Mouse (Mus musculus): ENCODE measurements at regions not wholly inside any gene's neighbourhood (a gene's known extent, or its start where the extent isn't known, plus 50 kb on each side); places are given as distances from the start of the nearest gene placed in this dataset.
A peak's percentile ranks its signal among the peaks of the same experiment; 100 is the strongest.

GRCm38 (mm10) chr14:106924026-106924425, 818.0 kb downstream of the Trim52 start:
- H3K4me1 ChIP-seq: no peaks in the 10 kb centered on the region
- no peaks in the 10 kb centered on the region for H3K9me3 ChIP-seq
- H3K27me3 ChIP-seq: no peaks in the 10 kb centered on the region
- H3K27ac ChIP-seq: no peak overlapping the region
- H3K9ac ChIP-seq: no peak overlapping the region
- ATAC-seq (ENCODE audit: low FRiP score): no peak
- H3K4me3 ChIP-seq (replicated peaks): no peak overlapping the region
- no peak overlapping the region for H3K4me2 ChIP-seq
- no peaks in the 10 kb centered on the region for H3K36me3 ChIP-seq (replicated peaks)
- WGBS: 89% methylated on average over 1 of the region's 1 CpGs

- WGBS: 92% methylated on average over 3 of the region's 3 CpGs
- Histone ChIP-seq H3K9ac (no peak overlapping the region), H3K4me3 (replicated peaks) (no peak overlapping the region), H3K36me3 (replicated peaks) (no peaks in the 10 kb centered on the region), H3K4me1 (no peaks in the 10 kb centered on the region), H3K9me3 (no peaks in the 10 kb centered on the region), H3K4me2 (no peak overlapping the region), H3K27me3 (no peaks in the 10 kb centered on the region), H3K27ac (no peak overlapping the region)
- no peak for ATAC-seq (ENCODE audit: low FRiP score)
These were observed 818.4 kb downstream of the Trim52 start for GRCm38 (mm10) chr14:106924443-106924842.

- no peak overlapping the region for H3K27ac ChIP-seq
- H3K9ac ChIP-seq: no peak overlapping the region
- H3K36me3 ChIP-seq (replicated peaks): no peaks in the 10 kb centered on the region
- H3K9me3 ChIP-seq: no peaks in the 10 kb centered on the region
- WGBS: 94% methylated on average over 1 of the region's 1 CpGs
- no peak for ATAC-seq (ENCODE audit: low FRiP score)
- H3K4me1 ChIP-seq: peaks cover 3% of the 10 kb centered on the region; the same call in 1 of the 2 replicates
- H3K4me2 ChIP-seq: no peak overlapping the region
- no peaks in the 10 kb centered on the region; the same call in 1 of the 2 replicates for H3K27me3 ChIP-seq
- H3K4me3 ChIP-seq (replicated peaks): no peak overlapping the region
These were observed 839.3 kb downstream of the Trim52 start for GRCm38 (mm10) chr14:106945261-106945660.

- H3K4me1 ChIP-seq: peaks cover 3% of the 10 kb centered on the region
- no peak overlapping the region for H3K4me2 ChIP-seq
- no peak overlapping the region for H3K27ac ChIP-seq
- no peak overlapping the region for H3K4me3 ChIP-seq (replicated peaks)
- WGBS: 80% methylated on average over 1 of the region's 1 CpGs
- ATAC-seq (ENCODE audit: low FRiP score): no peak
- no peaks in the 10 kb centered on the region for H3K27me3 ChIP-seq
- no peaks in the 10 kb centered on the region for H3K36me3 ChIP-seq (replicated peaks)
- H3K9me3 ChIP-seq: no peaks in the 10 kb centered on the region
- no peak overlapping the region for H3K9ac ChIP-seq
These were observed 872.0 kb downstream of the Trim52 start for GRCm38 (mm10) chr14:106977958-106978357.

GRCm38 (mm10) chr14:106980752-106981151, 874.8 kb downstream of the Trim52 start:
- H3K9ac ChIP-seq: no peak overlapping the region
- H3K27me3 ChIP-seq: no peaks in the 10 kb centered on the region
- H3K4me3 ChIP-seq (replicated peaks): no peak overlapping the region
- ATAC-seq (ENCODE audit: low FRiP score): 0 out of 2 replicates have a peak, but pooled peaks have one; percentile 23
- H3K27ac ChIP-seq: no peak overlapping the region
- no peaks in the 10 kb centered on the region for H3K9me3 ChIP-seq
- H3K4me1 ChIP-seq: peaks cover 3% of the 10 kb centered on the region
- 9% methylated on average over 4 of the region's 4 CpGs for WGBS
- no peak overlapping the region for H3K4me2 ChIP-seq
- H3K36me3 ChIP-seq (replicated peaks): no peaks in the 10 kb centered on the region

GRCm38 (mm10) chr14:106997565-106998279, 891.7 kb downstream of the Trim52 start:
- no peaks in the 10 kb centered on the region for H3K9me3 ChIP-seq
- H3K4me1 ChIP-seq: no peaks in the 10 kb centered on the region
- no peak overlapping the region for H3K4me3 ChIP-seq (replicated peaks)
- H3K4me2 ChIP-seq: no peak overlapping the region
- ATAC-seq (ENCODE audit: low FRiP score): no peak
- WGBS: 92% methylated on average over 4 of the region's 4 CpGs
- H3K27ac ChIP-seq: no peak overlapping the region
- no peaks in the 10 kb centered on the region for H3K36me3 ChIP-seq (replicated peaks)
- no peak overlapping the region for H3K9ac ChIP-seq
- H3K27me3 ChIP-seq: no peaks in the 10 kb centered on the region

GRCm38 (mm10) chr14:107004981-107005380, 899.0 kb downstream of the Trim52 start:
- no peak overlapping the region for H3K4me3 ChIP-seq (replicated peaks)
- no peaks in the 10 kb centered on the region for H3K36me3 ChIP-seq (replicated peaks)
- H3K4me1 ChIP-seq: no peaks in the 10 kb centered on the region
- H3K9ac ChIP-seq: no peak overlapping the region
- no peak overlapping the region for H3K27ac ChIP-seq
- H3K9me3 ChIP-seq: no peaks in the 10 kb centered on the region
- no peaks in the 10 kb centered on the region for H3K27me3 ChIP-seq
- 91% methylated on average over 1 of the region's 1 CpGs for WGBS
- H3K4me2 ChIP-seq: no peak overlapping the region
- no peak for ATAC-seq (ENCODE audit: low FRiP score)

- 75% methylated on average over 2 of the region's 2 CpGs for WGBS
- H3K4me1 ChIP-seq: no peaks in the 10 kb centered on the region
- no peak overlapping the region for H3K9ac ChIP-seq
- H3K4me3 ChIP-seq (replicated peaks): no peak overlapping the region
- no peaks in the 10 kb centered on the region for H3K27me3 ChIP-seq
- no peak overlapping the region for H3K27ac ChIP-seq
- no peaks in the 10 kb centered on the region for H3K9me3 ChIP-seq
- no peaks in the 10 kb centered on the region for H3K36me3 ChIP-seq (replicated peaks)
- ATAC-seq (ENCODE audit: low FRiP score): no peak
- H3K4me2 ChIP-seq: no peak overlapping the region
These were observed 903.6 kb downstream of the Trim52 start for GRCm38 (mm10) chr14:107009617-107010016.

- H3K9ac ChIP-seq: no peak overlapping the region
- no peaks in the 10 kb centered on the region for H3K27me3 ChIP-seq
- no peaks in the 10 kb centered on the region for H3K9me3 ChIP-seq
- H3K27ac ChIP-seq: no peak overlapping the region
- ATAC-seq (ENCODE audit: low FRiP score): no peak
- WGBS: 92% methylated on average over 2 of the region's 2 CpGs
- H3K4me3 ChIP-seq (replicated peaks): no peak overlapping the region
- no peaks in the 10 kb centered on the region for H3K36me3 ChIP-seq (replicated peaks)
- H3K4me2 ChIP-seq: no peak overlapping the region
- H3K4me1 ChIP-seq: no peaks in the 10 kb centered on the region
These were observed 927.8 kb downstream of the Trim52 start for GRCm38 (mm10) chr14:107033807-107034206.

GRCm38 (mm10) chr14:107051946-107052551, 946.1 kb downstream of the Trim52 start:
- no peak overlapping the region for H3K27ac ChIP-seq
- no peak overlapping the region for H3K4me3 ChIP-seq (replicated peaks)
- H3K9ac ChIP-seq: no peak overlapping the region
- H3K27me3 ChIP-seq: no peaks in the 10 kb centered on the region
- 89% methylated on average over 4 of the region's 4 CpGs for WGBS
- H3K4me1 ChIP-seq: no peaks in the 10 kb centered on the region
- no peaks in the 10 kb centered on the region for H3K36me3 ChIP-seq (replicated peaks)
- H3K4me2 ChIP-seq: no peak overlapping the region
- H3K9me3 ChIP-seq: no peaks in the 10 kb centered on the region
- ATAC-seq (ENCODE audit: low FRiP score): no peak

- no peaks in the 10 kb centered on the region for H3K36me3 ChIP-seq (replicated peaks)
- peak; percentile 64; the same call in 1 of the 2 replicates for ATAC-seq (ENCODE audit: low FRiP score)
- no peak overlapping the region for H3K9ac ChIP-seq
These were observed 962.6 kb downstream of the Trim52 start for GRCm38 (mm10) chr14:107068592-107068991.

GRCm38 (mm10) chr14:107080407-107080806, 974.4 kb downstream of the Trim52 start:
- H3K4me3 ChIP-seq (replicated peaks): no peak overlapping the region
- H3K9ac ChIP-seq: no peak overlapping the region
- H3K27me3 ChIP-seq: no peaks in the 10 kb centered on the region
- H3K9me3 ChIP-seq: no peaks in the 10 kb centered on the region
- ATAC-seq (ENCODE audit: low FRiP score): no peak
- no peak overlapping the region for H3K4me2 ChIP-seq
- no peaks in the 10 kb centered on the region for H3K4me1 ChIP-seq
- H3K27ac ChIP-seq: no peak overlapping the region
- H3K36me3 ChIP-seq (replicated peaks): no peaks in the 10 kb centered on the region

More at GRCm38 (mm10) chr14:107068592-107068991, 962.6 kb downstream of the Trim52 start:
- no peaks in the 10 kb centered on the region for H3K9me3 ChIP-seq
- no peaks in the 10 kb centered on the region; the same call in 1 of the 2 replicates for H3K4me1 ChIP-seq
- no peak overlapping the region for H3K27ac ChIP-seq
- no peaks in the 10 kb centered on the region for H3K27me3 ChIP-seq
- no peak overlapping the region for H3K4me2 ChIP-seq
- no peak overlapping the region for H3K4me3 ChIP-seq (replicated peaks)
